Mouse (Mus musculus) forebrain, embryonic 12.5 days (tissue): ENCODE measurements at regions not wholly inside any gene's neighbourhood (a gene's known extent, or its start where the extent isn't known, plus 50 kb on each side); places are given as distances from the start of the nearest gene placed in this dataset.

Experiments
- ATAC-seq: fragments of 200-750 bp; cut with Nextera tagmentation; 2 replicates; pipeline ENCODE4 v1.8.0; 2017; ENCODE audit warnings: moderate TSS enrichment; ENCODE audit not compliant: low FRiP score
- H3K27ac ChIP-seq: fragments of 300-500 bp; sonication (generic); 2 replicates; pipeline ENCODE4 v1.5.1; 2016; ENCODE audit warnings: mild to moderate bottlenecking
- H3K27me3 ChIP-seq: fragments of 300-500 bp; sonication (generic); 2 replicates; pipeline ENCODE4 v1.6.1; 2016; ENCODE audit warnings: mild to moderate bottlenecking
- H3K36me3 ChIP-seq: fragments of 300-500 bp; sonication (generic); replicated peaks from 2 replicates; pipeline ENCODE4 v1.6.1; 2016; ENCODE audit warnings: mild to moderate bottlenecking
- H3K4me1 ChIP-seq: fragments of 300-500 bp; sonication (generic); 2 replicates; pipeline ENCODE4 v1.6.1; 2016
- H3K4me2 ChIP-seq: fragments of 300-500 bp; sonication (generic); 2 replicates; pipeline ENCODE4 v1.6.1; 2016; ENCODE audit warnings: mild to moderate bottlenecking, moderate library complexity
- H3K4me3 ChIP-seq: fragments of 300-500 bp; sonication (generic); replicated peaks from 2 replicates; pipeline ENCODE4 v1.5.1; 2016; ENCODE audit warnings: mild to moderate bottlenecking
- H3K9ac ChIP-seq: fragments of 300-500 bp; sonication (generic); 2 replicates; pipeline ENCODE4 v1.6.1; 2016; ENCODE audit warnings: mild to moderate bottlenecking
- H3K9me3 ChIP-seq: fragments of 300-500 bp; sonication (generic); 2 replicates; pipeline ENCODE4 v1.6.1; 2016
- WGBS: fragments of 180-500 bp; shearing (Covaris S2); methylation state at CpG from one replicate; pipeline ENCODE4 v1.1.7; 2016; 5-methylcytosine and 5-hydroxymethylcytosine counted together

- Histone ChIP-seq H3K4me3 (no peak overlapping the region), H3K4me2 (no peak overlapping the region), H3K36me3 (no peaks in the 10 kb centered on the region), H3K27ac (no peak overlapping the region), H3K4me1 (no peaks in the 10 kb centered on the region), H3K9ac (no peak overlapping the region), H3K27me3 (no peaks in the 10 kb centered on the region), H3K9me3 (no peaks in the 10 kb centered on the region)
- ATAC-seq: no peak
- WGBS: 85% methylated on average over 4 of the region's 4 CpGs
These were observed 388.2 kb upstream of the Trib2 start for GRCm38 (mm10) chr12:16204941-16205340.

- Histone ChIP-seq H3K4me2 (no peak overlapping the region), H3K4me3 (no peak overlapping the region), H3K9ac (no peak overlapping the region), H3K27ac (no peak overlapping the region), H3K27me3 (no peaks in the 10 kb centered on the region), H3K36me3 (no peaks in the 10 kb centered on the region), H3K4me1 (no peaks in the 10 kb centered on the region), H3K9me3 (no peaks in the 10 kb centered on the region)
- 91% methylated on average over 2 of the region's 2 CpGs for WGBS
- no peak for ATAC-seq
These were observed 380.2 kb upstream of the Trib2 start for GRCm38 (mm10) chr12:16196917-16197316.

- 93% methylated on average over 3 of the region's 3 CpGs for WGBS
- Histone ChIP-seq H3K4me2 (no peak overlapping the region), H3K9ac (no peak overlapping the region), H3K4me1 (0 out of 2 replicates have a peak, but pooled peaks cover 5% of the 10 kb centered on the region), H3K27ac (no peak overlapping the region), H3K27me3 (no peaks in the 10 kb centered on the region), H3K36me3 (no peaks in the 10 kb centered on the region), H3K4me3 (no peak overlapping the region), H3K9me3 (no peaks in the 10 kb centered on the region)
- no peak for ATAC-seq
These were observed 375.2 kb upstream of the Trib2 start for GRCm38 (mm10) chr12:16191803-16192389.

GRCm38 (mm10) chr12:16190706-16191105 is 374.0 kb upstream of the Trib2 start:
- H3K4me2 ChIP-seq: no peak overlapping the region
- no peak overlapping the region for H3K4me3 ChIP-seq
- no peak for ATAC-seq
- H3K4me1 ChIP-seq: peaks cover 8% of the 10 kb centered on the region; the same call in 1 of the 2 replicates
- H3K36me3 ChIP-seq: no peaks in the 10 kb centered on the region
- H3K27ac ChIP-seq: no peak overlapping the region
- H3K9ac ChIP-seq: no peak overlapping the region
- H3K27me3 ChIP-seq: no peaks in the 10 kb centered on the region
- H3K9me3 ChIP-seq: no peaks in the 10 kb centered on the region
- WGBS: 77% methylated on average over 3 of the region's 3 CpGs

- H3K4me1 ChIP-seq: peaks cover 8% of the 10 kb centered on the region; the same call in 1 of the 2 replicates
- H3K27ac ChIP-seq: no peak overlapping the region
- ATAC-seq: no peak
- no peak overlapping the region for H3K4me3 ChIP-seq
- H3K36me3 ChIP-seq: no peaks in the 10 kb centered on the region
- no peak overlapping the region for H3K4me2 ChIP-seq
- no peak overlapping the region for H3K9ac ChIP-seq
- no peaks in the 10 kb centered on the region for H3K9me3 ChIP-seq
- H3K27me3 ChIP-seq: no peaks in the 10 kb centered on the region
These were observed 372.7 kb upstream of the Trib2 start for GRCm38 (mm10) chr12:16189441-16189840.

GRCm38 (mm10) chr12:16185976-16186515 is 369.3 kb upstream of the Trib2 start:
- 71% methylated on average over 12 of the region's 12 CpGs for WGBS

GRCm38 (mm10) chr12:16185431-16185923 is 368.8 kb upstream of the Trib2 start:
- no peaks in the 10 kb centered on the region for H3K36me3 ChIP-seq
- 92% methylated on average over 14 of the region's 14 CpGs for WGBS
- H3K27me3 ChIP-seq: no peaks in the 10 kb centered on the region
- H3K4me1 ChIP-seq: peaks cover 3% of the 10 kb centered on the region; the same call in 1 of the 2 replicates
- no peak overlapping the region for H3K9ac ChIP-seq
- ATAC-seq: no peak
- H3K4me2 ChIP-seq: no peak overlapping the region
- H3K4me3 ChIP-seq: no peak overlapping the region
- H3K9me3 ChIP-seq: no peaks in the 10 kb centered on the region
- no peak overlapping the region for H3K27ac ChIP-seq

More at GRCm38 (mm10) chr12:16185976-16186515, 369.3 kb upstream of the Trib2 start:
- H3K27me3 ChIP-seq: no peaks in the 10 kb centered on the region
- H3K27ac ChIP-seq: no peak overlapping the region
- H3K4me3 ChIP-seq: no peak overlapping the region
- H3K36me3 ChIP-seq: no peaks in the 10 kb centered on the region
- H3K4me2 ChIP-seq: no peak overlapping the region
- no peak for ATAC-seq
- no peaks in the 10 kb centered on the region for H3K9me3 ChIP-seq
- peaks cover 8% of the 10 kb centered on the region; the same call in 1 of the 2 replicates for H3K4me1 ChIP-seq
- no peak overlapping the region for H3K9ac ChIP-seq

- Histone ChIP-seq H3K4me1 (peaks cover 2% of the 10 kb centered on the region; the same call in 1 of the 2 replicates), H3K9ac (no peak overlapping the region), H3K27me3 (no peaks in the 10 kb centered on the region), H3K27ac (no peak overlapping the region), H3K36me3 (no peaks in the 10 kb centered on the region), H3K4me2 (no peak overlapping the region), H3K9me3 (no peaks in the 10 kb centered on the region), H3K4me3 (no peak overlapping the region)
- WGBS: 75% methylated on average over 4 of the region's 4 CpGs
- ATAC-seq: no peak
These were observed 366.3 kb upstream of the Trib2 start for GRCm38 (mm10) chr12:16183055-16183454.

GRCm38 (mm10) chr12:16181599-16181998 is 364.9 kb upstream of the Trib2 start:
- H3K4me3 ChIP-seq: no peak overlapping the region
- H3K4me1 ChIP-seq: peaks cover 2% of the 10 kb centered on the region; the same call in 1 of the 2 replicates
- no peaks in the 10 kb centered on the region for H3K36me3 ChIP-seq
- no peaks in the 10 kb centered on the region for H3K27me3 ChIP-seq
- no peaks in the 10 kb centered on the region for H3K9me3 ChIP-seq
- no peak overlapping the region for H3K4me2 ChIP-seq
- no peak for ATAC-seq
- no peak overlapping the region for H3K9ac ChIP-seq
- WGBS: 76% methylated on average over 5 of the region's 5 CpGs
- H3K27ac ChIP-seq: no peak overlapping the region

- Histone ChIP-seq H3K9ac (no peak overlapping the region), H3K4me2 (no peak overlapping the region), H3K9me3 (no peaks in the 10 kb centered on the region), H3K27me3 (no peaks in the 10 kb centered on the region), H3K4me3 (no peak overlapping the region), H3K4me1 (no peaks in the 10 kb centered on the region), H3K27ac (no peak overlapping the region), H3K36me3 (no peaks in the 10 kb centered on the region)
- no peak for ATAC-seq
- WGBS: 93% methylated on average over 2 of the region's 2 CpGs
These were observed 363.2 kb upstream of the Trib2 start for GRCm38 (mm10) chr12:16179897-16180296.

GRCm38 (mm10) chr12:16176326-16176725 is 359.6 kb upstream of the Trib2 start:
- Histone ChIP-seq H3K4me1 (no peaks in the 10 kb centered on the region), H3K4me3 (no peak overlapping the region), H3K27me3 (no peaks in the 10 kb centered on the region), H3K27ac (no peak overlapping the region), H3K9me3 (no peaks in the 10 kb centered on the region), H3K36me3 (no peaks in the 10 kb centered on the region), H3K4me2 (no peak overlapping the region), H3K9ac (no peak overlapping the region)
- WGBS: 84% methylated on average over 1 of the region's 1 CpGs
- no peak for ATAC-seq

- H3K36me3 ChIP-seq: no peaks in the 10 kb centered on the region
- H3K27me3 ChIP-seq: no peaks in the 10 kb centered on the region
- H3K9me3 ChIP-seq: no peaks in the 10 kb centered on the region
- WGBS: 85% methylated on average over 2 of the region's 2 CpGs
- H3K27ac ChIP-seq: no peak overlapping the region
- no peak overlapping the region for H3K4me3 ChIP-seq
- no peaks in the 10 kb centered on the region for H3K4me1 ChIP-seq
- no peak overlapping the region for H3K9ac ChIP-seq
- no peak for ATAC-seq
- no peak overlapping the region for H3K4me2 ChIP-seq
These were observed 355.5 kb upstream of the Trib2 start for GRCm38 (mm10) chr12:16172176-16172575.

GRCm38 (mm10) chr12:16171636-16172035 is 354.9 kb upstream of the Trib2 start:
- no peaks in the 10 kb centered on the region for H3K27me3 ChIP-seq
- no peak overlapping the region for H3K27ac ChIP-seq
- WGBS: 85% methylated on average over 5 of the region's 5 CpGs
- H3K36me3 ChIP-seq: no peaks in the 10 kb centered on the region
- no peaks in the 10 kb centered on the region for H3K4me1 ChIP-seq
- H3K9ac ChIP-seq: no peak overlapping the region
- no peak for ATAC-seq
- H3K4me2 ChIP-seq: no peak overlapping the region
- H3K9me3 ChIP-seq: no peaks in the 10 kb centered on the region
- no peak overlapping the region for H3K4me3 ChIP-seq
